Mouse (Mus musculus): ENCODE data around the gene Gm42420.

DNA sequence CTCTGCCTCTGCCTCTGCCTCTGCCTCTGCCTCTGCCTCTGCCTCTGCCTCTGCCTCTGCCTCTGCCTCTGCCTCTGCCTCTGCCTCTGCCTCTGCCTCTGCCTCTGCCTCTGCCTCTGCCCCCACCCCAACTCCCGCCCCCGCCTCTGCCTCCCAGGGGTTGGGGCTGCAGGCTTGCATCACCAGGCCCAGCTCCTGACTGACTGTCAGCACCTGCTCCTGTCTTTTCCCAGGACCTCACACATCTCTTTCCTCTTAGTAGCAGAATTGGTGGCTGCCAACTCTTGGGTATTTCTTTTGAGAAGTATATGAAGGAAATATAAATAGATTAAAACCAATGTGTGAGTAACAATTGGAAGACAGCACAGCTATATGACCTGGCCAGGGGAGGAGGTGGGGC is 5.0 kb upstream of the Gm42420 start:
- TF ChIP-seq POLR2A (IDR thresholded peaks at IDR 0.05; ENCODE audit: extremely low read depth, insufficient read depth, low read length): no peak
- TF ChIP-seq CTCF (IDR thresholded peaks at IDR 0.05; ENCODE audit: extremely low read depth, insufficient read depth, low read length): no peak
